Mouse (Mus musculus): ENCODE data around the gene Gusb. TPM values are rescaled to one million over a fixed set of nuclear protein-coding genes. Genes with fewer than 3 reads are reported as not detected.

The Gusb gene
- total and polyA plus RNA-seq, 2 experiments from 2014 or later = 27.8 to 31.4 TPM

DNA sequence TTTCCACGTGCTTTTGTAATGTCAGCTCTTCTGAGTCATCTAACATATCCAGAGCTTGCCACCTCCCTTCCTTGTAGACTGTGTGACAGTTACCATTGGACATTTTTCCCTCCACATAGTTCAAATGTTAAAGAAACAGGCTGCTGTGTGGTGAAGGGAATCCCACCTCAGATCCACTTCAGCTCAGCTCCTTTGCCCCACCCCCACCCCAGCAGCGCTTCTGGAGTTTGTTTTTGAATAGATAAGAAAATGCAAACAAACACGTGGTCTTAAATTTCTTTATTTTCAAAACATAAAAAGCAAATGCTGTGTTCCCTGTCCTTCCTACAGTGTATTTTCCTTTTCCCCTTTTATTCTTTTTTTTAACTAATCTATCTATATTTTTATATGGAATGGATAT, 22.6 kb downstream of the Gusb start:
- H3K4me1 ChIP-seq (ENCODE audit: control insufficient read depth, insufficient read depth) = no peaks in the 10 kb centered on the region
- TF ChIP-seq CTCF (IDR thresholded peaks at IDR 0.05; ENCODE audit: low read depth) (no peak), EP300 (IDR thresholded peaks at IDR 0.05; ENCODE audit: low read depth) (no peak)
- ATAC-seq (ENCODE audit: insufficient read depth, low read depth) (no peak), DNase-seq (ENCODE audit: low spot score) (no peak)
- 46% methylated on average over 3 of the region's 3 CpGs for WGBS
- H3K4me3 ChIP-seq (ENCODE audit: low read depth, low read length) = no peak overlapping the region
- H3K27me3 ChIP-seq (ENCODE audit: control insufficient read depth, insufficient read depth, low read length) = no peaks in the 10 kb centered on the region
- no peak overlapping the region for H3K4me2 ChIP-seq (ENCODE audit: low read depth, low read length)
- H3K27ac ChIP-seq (ENCODE audit: low read depth) = no peak overlapping the region
- peaks cover 23% of the 10 kb centered on the region for H3K36me3 ChIP-seq (replicated peaks; ENCODE audit: control insufficient read depth, insufficient read depth, low read length)
- no peak overlapping the region for H3K9ac ChIP-seq (replicated peaks; ENCODE audit: low read depth, low read length)
- H3K9me3 ChIP-seq (replicated peaks; ENCODE audit: control insufficient read depth, low read length) = no peaks in the 10 kb centered on the region

DNA sequence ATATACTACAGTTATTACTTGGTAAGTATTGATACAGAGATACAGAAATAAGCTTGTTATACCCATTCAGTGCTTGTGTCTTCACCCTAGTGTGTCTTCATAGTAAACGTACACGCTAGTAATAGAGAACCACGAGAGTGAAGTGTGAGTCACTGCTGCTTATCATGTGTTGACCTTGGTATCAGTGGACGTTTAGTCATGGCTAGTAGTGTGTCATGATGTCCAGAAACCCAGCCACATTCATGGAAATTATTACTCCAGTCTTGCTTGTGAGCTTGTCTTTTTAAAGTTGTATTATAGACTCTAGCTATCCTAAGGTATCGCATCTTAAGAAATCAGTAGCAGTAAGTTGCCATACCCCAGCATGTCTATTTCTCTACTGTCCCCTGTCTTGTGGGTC, 24.2 kb downstream of the Gusb start:
- WGBS = 34% methylated on average over 5 of the region's 5 CpGs
- no peak for ATAC-seq (ENCODE audit: insufficient read depth, low read depth)

DNA sequence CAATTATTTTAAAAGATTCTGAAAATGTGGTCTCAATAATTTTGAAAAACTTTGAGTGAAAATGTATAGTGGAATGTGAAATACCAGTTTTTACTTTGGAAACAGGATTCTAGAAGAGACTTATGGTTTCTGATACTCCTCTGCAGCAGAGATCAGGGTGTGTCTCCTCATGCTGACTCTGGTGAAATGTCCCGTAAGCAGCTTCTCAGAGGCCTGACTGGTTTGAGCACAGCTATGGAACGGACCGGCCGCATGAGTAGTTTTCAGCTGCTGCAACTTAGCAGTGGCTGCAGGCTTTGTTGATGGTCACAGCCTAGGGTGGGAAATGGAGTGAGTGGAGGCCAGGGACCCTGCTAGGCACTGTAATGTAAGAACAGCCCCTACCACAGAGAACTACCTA, 25.1 kb downstream of the Gusb start:
- no peaks in the 10 kb centered on the region for H3K4me1 ChIP-seq (ENCODE audit: control insufficient read depth, insufficient read depth)
- H3K9ac ChIP-seq (replicated peaks; ENCODE audit: low read depth, low read length) = no peak overlapping the region
- 0 out of 2 replicates have a peak, but pooled peaks cover 10% of the 10 kb centered on the region for H3K36me3 ChIP-seq (replicated peaks; ENCODE audit: control insufficient read depth, insufficient read depth, low read length)
- TF ChIP-seq EP300 (IDR thresholded peaks at IDR 0.05; ENCODE audit: low read depth) = no peak
- TF ChIP-seq CTCF (IDR thresholded peaks at IDR 0.05; ENCODE audit: low read depth) = no peak
- WGBS = 89% methylated on average over 4 of the region's 4 CpGs
- no peaks in the 10 kb centered on the region for H3K9me3 ChIP-seq (replicated peaks; ENCODE audit: control insufficient read depth, low read length)
- ATAC-seq (ENCODE audit: insufficient read depth, low read depth) (no peak), DNase-seq (ENCODE audit: low spot score) (no peak)
- H3K4me3 ChIP-seq (ENCODE audit: low read depth, low read length) = no peak overlapping the region
- H3K27me3 ChIP-seq (ENCODE audit: control insufficient read depth, insufficient read depth, low read length) = no peaks in the 10 kb centered on the region
- no peak overlapping the region for H3K4me2 ChIP-seq (ENCODE audit: low read depth, low read length)
- H3K27ac ChIP-seq (ENCODE audit: low read depth) = no peak overlapping the region

More for the DNA sequence above, 24.2 kb downstream of the Gusb start:
- Histone ChIP-seq H3K27me3 (ENCODE audit: control insufficient read depth, insufficient read depth, low read length) (no peaks in the 10 kb centered on the region), H3K4me3 (ENCODE audit: low read depth, low read length) (no peak overlapping the region), H3K27ac (ENCODE audit: low read depth) (no peak overlapping the region), H3K9ac (replicated peaks; ENCODE audit: low read depth, low read length) (no peak overlapping the region), H3K36me3 (replicated peaks; ENCODE audit: control insufficient read depth, insufficient read depth, low read length) (peaks cover 18% of the 10 kb centered on the region), H3K4me2 (ENCODE audit: low read depth, low read length) (no peak overlapping the region), H3K4me1 (ENCODE audit: control insufficient read depth, insufficient read depth) (no peaks in the 10 kb centered on the region), H3K9me3 (replicated peaks; ENCODE audit: control insufficient read depth, low read length) (no peaks in the 10 kb centered on the region)
- DNase-seq (ENCODE audit: low spot score) = peak; percentile 15
- TF ChIP-seq EP300 (IDR thresholded peaks at IDR 0.05; ENCODE audit: low read depth) = no peak
- TF ChIP-seq CTCF (IDR thresholded peaks at IDR 0.05; ENCODE audit: low read depth) = no peak

DNA sequence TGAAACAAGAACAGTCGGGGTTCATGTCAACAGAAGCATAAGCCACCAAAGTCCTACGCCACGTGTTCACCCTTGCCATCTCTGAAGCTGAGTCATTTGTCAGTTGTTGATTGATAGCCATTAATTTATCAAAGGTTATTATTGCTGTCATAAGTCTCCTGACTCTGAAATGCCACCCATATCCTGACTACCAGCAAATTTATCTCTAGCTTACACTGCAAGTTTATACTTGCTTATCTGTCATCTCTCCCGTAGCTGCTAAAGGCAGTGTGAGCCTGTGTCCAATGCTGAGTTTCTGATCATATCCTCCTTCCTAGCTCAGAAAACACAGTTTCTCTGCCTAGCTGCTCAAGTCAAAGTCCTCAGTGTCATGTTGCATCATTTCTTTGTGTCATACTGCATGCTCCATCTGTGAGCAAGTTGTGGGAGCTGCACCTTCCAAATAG, 28.0 kb downstream of the Gusb start:
- Histone ChIP-seq H3K4me1 (ENCODE audit: control insufficient read depth, insufficient read depth) (no peaks in the 10 kb centered on the region), H3K36me3 (replicated peaks; ENCODE audit: control insufficient read depth, insufficient read depth, low read length) (peaks cover 12% of the 10 kb centered on the region; the same call in 1 of the 2 replicates), H3K4me2 (ENCODE audit: low read depth, low read length) (no peak overlapping the region), H3K9ac (replicated peaks; ENCODE audit: low read depth, low read length) (no peak overlapping the region), H3K4me3 (ENCODE audit: low read depth, low read length) (no peak overlapping the region), H3K27ac (ENCODE audit: low read depth) (no peak overlapping the region), H3K9me3 (replicated peaks; ENCODE audit: control insufficient read depth, low read length) (no peaks in the 10 kb centered on the region), H3K27me3 (ENCODE audit: control insufficient read depth, insufficient read depth, low read length) (no peaks in the 10 kb centered on the region)
- WGBS = 76% methylated on average over 4 of the region's 4 CpGs
- ATAC-seq (ENCODE audit: insufficient read depth, low read depth) (no peak), DNase-seq (ENCODE audit: low spot score) (no peak)
- TF ChIP-seq EP300 (IDR thresholded peaks at IDR 0.05; ENCODE audit: low read depth) (no peak), CTCF (IDR thresholded peaks at IDR 0.05; ENCODE audit: low read depth) (no peak)

DNA sequence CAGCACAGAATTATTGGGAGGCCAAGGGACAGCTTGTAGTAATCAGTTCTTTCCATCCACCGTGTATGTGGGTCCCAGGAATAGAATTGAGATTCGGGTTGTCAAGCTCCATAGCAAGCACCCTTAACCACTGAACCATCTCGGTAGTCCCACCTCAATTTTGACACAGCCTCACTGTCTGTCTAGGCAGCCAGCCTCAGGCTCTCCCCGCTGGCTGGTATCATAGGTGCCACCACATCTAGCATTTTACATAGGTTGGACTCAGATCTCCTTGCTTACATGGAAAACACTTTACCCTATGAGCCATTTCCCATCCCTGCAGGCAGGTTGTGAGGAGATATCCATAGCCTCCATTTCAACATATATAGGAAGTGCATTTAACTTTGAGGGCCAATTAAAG, 28.5 kb downstream of the Gusb start:
- DNase-seq (ENCODE audit: low spot score) (no peak), ATAC-seq (ENCODE audit: insufficient read depth, low read depth) (no peak)
- no peak overlapping the region for H3K9ac ChIP-seq (replicated peaks; ENCODE audit: low read depth, low read length)
- no peak overlapping the region for H3K4me3 ChIP-seq (ENCODE audit: low read depth, low read length)
- 92% methylated on average over 4 of the region's 4 CpGs for WGBS
- no peaks in the 10 kb centered on the region for H3K4me1 ChIP-seq (ENCODE audit: control insufficient read depth, insufficient read depth)
- no peaks in the 10 kb centered on the region for H3K9me3 ChIP-seq (replicated peaks; ENCODE audit: control insufficient read depth, low read length)
- TF ChIP-seq CTCF (IDR thresholded peaks at IDR 0.05; ENCODE audit: low read depth) = no peak
- TF ChIP-seq EP300 (IDR thresholded peaks at IDR 0.05; ENCODE audit: low read depth) = no peak
- H3K36me3 ChIP-seq (replicated peaks; ENCODE audit: control insufficient read depth, insufficient read depth, low read length) = peaks cover 12% of the 10 kb centered on the region; the same call in 1 of the 2 replicates
- no peaks in the 10 kb centered on the region for H3K27me3 ChIP-seq (ENCODE audit: control insufficient read depth, insufficient read depth, low read length)
- no peak overlapping the region for H3K27ac ChIP-seq (ENCODE audit: low read depth)
- no peak overlapping the region for H3K4me2 ChIP-seq (ENCODE audit: low read depth, low read length)

DNA sequence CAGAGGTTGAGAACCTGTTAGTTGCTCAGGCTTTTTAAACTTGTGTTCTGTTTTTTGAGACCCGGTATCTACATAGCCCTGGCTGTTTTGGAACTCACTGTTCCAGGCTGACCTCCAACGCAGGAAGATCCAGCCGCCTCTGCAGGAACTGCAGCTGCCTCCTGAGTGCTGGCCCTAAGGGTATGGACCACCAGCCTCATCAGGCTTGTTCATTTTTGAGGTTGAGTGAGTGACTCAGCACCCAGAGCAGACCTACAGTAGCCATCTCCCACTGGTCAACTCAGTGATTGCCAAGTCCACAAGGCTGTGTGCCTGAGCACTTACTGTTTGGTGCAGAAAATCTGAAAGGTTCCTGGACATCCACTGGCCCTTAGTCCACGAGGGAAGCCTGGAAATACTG, 31.4 kb downstream of the Gusb start:
- 75% methylated on average over 4 of the region's 4 CpGs for WGBS
- H3K4me1 ChIP-seq (ENCODE audit: control insufficient read depth, insufficient read depth) = no peaks in the 10 kb centered on the region
- no peak overlapping the region for H3K27ac ChIP-seq (ENCODE audit: low read depth)
- no peaks in the 10 kb centered on the region for H3K9me3 ChIP-seq (replicated peaks; ENCODE audit: control insufficient read depth, low read length)
- H3K36me3 ChIP-seq (replicated peaks; ENCODE audit: control insufficient read depth, insufficient read depth, low read length) = peaks cover 12% of the 10 kb centered on the region; the same call in 1 of the 2 replicates
- DNase-seq (ENCODE audit: low spot score) (no peak), ATAC-seq (ENCODE audit: insufficient read depth, low read depth) (no peak)
- TF ChIP-seq EP300 (IDR thresholded peaks at IDR 0.05; ENCODE audit: low read depth) = no peak
- TF ChIP-seq CTCF (IDR thresholded peaks at IDR 0.05; ENCODE audit: low read depth) = no peak
- H3K9ac ChIP-seq (replicated peaks; ENCODE audit: low read depth, low read length) = no peak overlapping the region
- no peak overlapping the region for H3K4me3 ChIP-seq (ENCODE audit: low read depth, low read length)
- H3K4me2 ChIP-seq (ENCODE audit: low read depth, low read length) = no peak overlapping the region
- H3K27me3 ChIP-seq (ENCODE audit: control insufficient read depth, insufficient read depth, low read length) = no peaks in the 10 kb centered on the region

Measured in heart, postnatal 0 days (tissue).